Mouse (Mus musculus) forebrain, embryonic 11.5 days (tissue): ENCODE data around the gene Bag6. TPM values are rescaled to one million over a fixed set of nuclear protein-coding genes. Genes with fewer than 3 reads are reported as not detected.

Source experiments
- ATAC-seq: fragments of 200-750 bp; cut with Nextera tagmentation; replicated peaks from 2 replicates; pipeline ENCODE4 v1.8.0; 2017; ENCODE audit warnings: moderate TSS enrichment; ENCODE audit not compliant: low FRiP score
- DNase-seq: peaks from one replicate; pipeline ENCODE4 v3.0.0-alpha.2; 2017; ENCODE audit warnings: low spot score
- H3K27ac ChIP-seq: fragments of 300-500 bp; sonication (generic); 2 replicates; pipeline ENCODE4 v1.5.1; 2014; ENCODE audit warnings: low read depth, low read length
- H3K27me3 ChIP-seq: fragments of 300-500 bp; sonication (generic); 2 replicates; pipeline ENCODE4 v1.6.1; 2014; ENCODE audit warnings: mild to moderate bottlenecking, low read length, mixed read lengths; ENCODE audit not compliant: control insufficient read depth, insufficient read depth
- H3K36me3 ChIP-seq: fragments of 300-500 bp; sonication (generic); 2 replicates; pipeline ENCODE4 v1.6.1; 2014; ENCODE audit warnings: mild to moderate bottlenecking, low read length, moderate library complexity, mixed read lengths; ENCODE audit not compliant: control insufficient read depth, insufficient read depth
- H3K4me1 ChIP-seq: fragments of 300-500 bp; sonication (generic); replicated peaks from 2 replicates; pipeline ENCODE4 v1.6.1; 2014; ENCODE audit warnings: low read length, mixed read lengths; ENCODE audit not compliant: control insufficient read depth, insufficient read depth
- H3K4me2 ChIP-seq: fragments of 300-500 bp; sonication (generic); 2 replicates; pipeline ENCODE4 v1.6.1; 2014; ENCODE audit warnings: low read depth, mild to moderate bottlenecking, low read length, moderate library complexity, mixed read lengths; ENCODE audit not compliant: severe bottlenecking
- H3K4me3 ChIP-seq: fragments of 300-500 bp; sonication (generic); 2 replicates; pipeline ENCODE4 v1.5.1; 2014; ENCODE audit warnings: low read depth, low read length
- H3K9ac ChIP-seq: fragments of 300-500 bp; sonication (generic); 2 replicates; pipeline ENCODE4 v1.6.1; 2014; ENCODE audit warnings: low read length
- H3K9me3 ChIP-seq: fragments of 300-500 bp; sonication (generic); 2 replicates; pipeline ENCODE4 v1.6.1; 2016; ENCODE audit warnings: low read length, mixed read lengths; ENCODE audit not compliant: control insufficient read depth
- WGBS: fragments of 180-500 bp; shearing (Covaris S2); extraction: QIAGEN DNeasy Blood & Tissue Kit; methylation state at CpG from one replicate; pipeline ENCODE4 v1.1.7; 2014; 5-methylcytosine and 5-hydroxymethylcytosine counted together
- polyA plus RNA-seq: library from polyadenylated mRNA; unstranded; fragments of >200 nt; fragmentation: Nextera tagmentation; extraction: Ambion mirVana; gene quantifications from 2 replicates; pipeline ENCODE4 v1.2.1, GENCODE M21; 2014

The Bag6 gene
- polyA plus RNA-seq, result 96.6 and 100 TPM in 2 replicates

- Histone ChIP-seq H3K9ac (peak within 1 kb of the TSS; percentile 77), H3K4me3 (peak within 1 kb of the TSS; percentile 82), H3K9me3 (no peaks in the 10 kb centered on the region), H3K4me2 (peak within 1 kb of the TSS; percentile 71), H3K36me3 (peaks cover 11% of the 10 kb centered on the region; the same call in 1 of the 2 replicates), H3K4me1 (peaks cover 3% of the 10 kb centered on the region), H3K27ac (peak within 1 kb of the TSS; percentile 92), H3K27me3 (no peaks in the 10 kb centered on the region)
- WGBS, result under 1% methylated on average over 66 of the region's 66 CpGs
- ATAC-seq (peak; percentile 93), DNase-seq (peak; percentile 97)
Observed at GRCm38 (mm10) chr17:35134801-35135590, at the start of gene Bag6. Gene Bag6, plus strand, starts transcription at chr17:35135178.

- Histone ChIP-seq H3K36me3 (no peaks in the 10 kb centered on the region), H3K27me3 (no peaks in the 10 kb centered on the region), H3K27ac (no peak within 1 kb of the TSS), H3K4me2 (no peak within 1 kb of the TSS), H3K9me3 (no peaks in the 10 kb centered on the region), H3K9ac (no peak within 1 kb of the TSS), H3K4me1 (peaks cover 5% of the 10 kb centered on the region; the same call in 1 of the 2 replicates), H3K4me3 (no peak within 1 kb of the TSS)
- no peak for DNase-seq
- WGBS, result 81% methylated on average over 7 of the region's 7 CpGs
- ATAC-seq, result no peak
Observed at GRCm38 (mm10) chr17:35085208-35085865, 49.6 kb upstream of the Bag6 start, which contains the start of gene Ly6g6f. Gene Ly6g6f, minus strand, starts transcription at chr17:35085610.

GRCm38 (mm10) chr17:35088151-35088550, 46.8 kb upstream of the Bag6 start:
- peaks cover 6% of the 10 kb centered on the region; the same call in 1 of the 2 replicates for H3K4me1 ChIP-seq
- no peak overlapping the region for H3K9ac ChIP-seq
- DNase-seq (no peak), ATAC-seq (no peak)
- H3K4me3 ChIP-seq, result no peak overlapping the region
- no peaks in the 10 kb centered on the region for H3K27me3 ChIP-seq
- H3K9me3 ChIP-seq, result no peaks in the 10 kb centered on the region
- WGBS, result 48% methylated on average over 2 of the region's 2 CpGs
- H3K36me3 ChIP-seq, result no peaks in the 10 kb centered on the region; the same call in 1 of the 2 replicates
- no peak overlapping the region for H3K27ac ChIP-seq
- H3K4me2 ChIP-seq, result no peak overlapping the region

- Histone ChIP-seq H3K4me1 (peaks cover 6% of the 10 kb centered on the region; the same call in 1 of the 2 replicates), H3K9ac (peak within 1 kb of the TSS; percentile 90), H3K27ac (peak within 1 kb of the TSS; percentile 93), H3K36me3 (no peaks in the 10 kb centered on the region; the same call in 1 of the 2 replicates), H3K4me3 (peak within 1 kb of the TSS; percentile 60), H3K9me3 (no peaks in the 10 kb centered on the region), H3K4me2 (peak within 1 kb of the TSS; percentile 67), H3K27me3 (no peaks in the 10 kb centered on the region)
- 3% methylated on average over 63 of the region's 67 CpGs for whole genome bisulfite sequencing
- DNase-seq, result peak; percentile 96
- peak; percentile 98 for ATAC-seq
Observed at GRCm38 (mm10) chr17:35088825-35089644, 45.9 kb upstream of the Bag6 start, which contains the start of gene Abhd16a. Gene Abhd16a, plus strand, starts transcription at chr17:35089263.

GRCm38 (mm10) chr17:35090166-35090932, 44.6 kb upstream of the Bag6 start:
- 80% methylated on average over 8 of the region's 8 CpGs for WGBS
- Histone ChIP-seq H3K4me1 (peaks cover 6% of the 10 kb centered on the region; the same call in 1 of the 2 replicates), H3K27ac (no peak overlapping the region), H3K4me2 (peak overlapping the region; percentile 67), H3K9me3 (no peaks in the 10 kb centered on the region), H3K36me3 (no peaks in the 10 kb centered on the region; the same call in 1 of the 2 replicates), H3K27me3 (no peaks in the 10 kb centered on the region), H3K4me3 (peak overlapping the region; percentile 60), H3K9ac (peak overlapping the region; percentile 90)
- no peak for ATAC-seq
- no peak for DNase-seq

- no peaks in the 10 kb centered on the region for H3K27me3 ChIP-seq
- 90% methylated on average over 14 of the region's 14 CpGs for WGBS
- ATAC-seq, result no peak
- H3K4me2 ChIP-seq, result no peak overlapping the region
- no peak overlapping the region for H3K9ac ChIP-seq
- no peaks in the 10 kb centered on the region for H3K9me3 ChIP-seq
- no peak overlapping the region for H3K27ac ChIP-seq
- H3K36me3 ChIP-seq, result no peaks in the 10 kb centered on the region; the same call in 1 of the 2 replicates
- no peak overlapping the region for H3K4me3 ChIP-seq
- peaks cover 6% of the 10 kb centered on the region; the same call in 1 of the 2 replicates for H3K4me1 ChIP-seq
- DNase-seq, result no peak
Observed at GRCm38 (mm10) chr17:35092403-35093198, 42.4 kb upstream of the Bag6 start.
